Mouse (Mus musculus): Measurements from ENCODE around the gene Manbal. TPM values are rescaled to one million over a fixed set of nuclear protein-coding genes. Genes with fewer than 3 reads are reported as not detected.

Manbal gene
- polyA plus RNA-seq, 1 experiment from 2014 or later: 36.3 TPM

DNA sequence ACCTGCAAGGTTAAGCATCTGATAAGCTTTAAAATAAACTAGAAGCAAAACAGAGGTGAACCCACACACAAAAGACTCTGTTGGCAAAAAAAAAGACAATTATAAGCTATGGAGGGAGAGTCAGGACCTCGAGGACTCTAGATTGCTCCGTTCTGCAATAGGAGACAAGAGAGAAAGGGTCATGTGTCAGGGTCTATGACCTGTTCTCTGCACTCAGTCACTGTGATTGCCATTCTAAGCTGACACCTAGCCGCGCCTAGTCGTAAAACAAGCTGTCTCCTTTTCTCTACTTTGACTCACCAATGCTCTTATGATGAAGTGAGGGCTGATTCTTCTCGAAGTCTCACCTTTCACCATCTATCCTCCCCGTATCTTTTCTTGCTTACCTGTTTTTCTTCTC is 45.1 kb downstream of the Manbal start:
- H3K27me3 ChIP-seq (ENCODE audit: control insufficient read depth, insufficient read depth, low read length): no peaks in the 10 kb centered on the region
- H3K9me3 ChIP-seq (ENCODE audit: control insufficient read depth, low read length): no peaks in the 10 kb centered on the region
- no peak overlapping the region for H3K4me2 ChIP-seq (ENCODE audit: low read length)
- no peak for ATAC-seq (ENCODE audit: insufficient number of reproducible peaks, insufficient read depth, low FRiP score, low read depth)
- H3K4me1 ChIP-seq (ENCODE audit: control insufficient read depth in 2 of 2, insufficient read depth in 2 of 2, low read length in 2 of 2): peaks cover 4% of the 10 kb centered on the region in 2 experiments; a peak in 2 of 4 replicates
- H3K36me3 ChIP-seq (ENCODE audit: control insufficient read depth, insufficient read depth, low read length): no peaks in the 10 kb centered on the region
- no peak overlapping the region for H3K4me3 ChIP-seq (ENCODE audit: control insufficient read depth in 1 of 2, insufficient read depth in 1 of 2, low read depth in 1 of 2, low read length in 2 of 2)
- no peak overlapping the region for H3K27ac ChIP-seq (replicated peaks in 1 of 2; ENCODE audit: control insufficient read depth in 1 of 2, insufficient read depth in 1 of 2, low read depth in 2 of 2, low read length in 2 of 2)
- WGBS: 81% methylated on average over 7 of the region's 7 CpGs
- no peak overlapping the region for H3K9ac ChIP-seq (ENCODE audit: low read length)

DNA sequence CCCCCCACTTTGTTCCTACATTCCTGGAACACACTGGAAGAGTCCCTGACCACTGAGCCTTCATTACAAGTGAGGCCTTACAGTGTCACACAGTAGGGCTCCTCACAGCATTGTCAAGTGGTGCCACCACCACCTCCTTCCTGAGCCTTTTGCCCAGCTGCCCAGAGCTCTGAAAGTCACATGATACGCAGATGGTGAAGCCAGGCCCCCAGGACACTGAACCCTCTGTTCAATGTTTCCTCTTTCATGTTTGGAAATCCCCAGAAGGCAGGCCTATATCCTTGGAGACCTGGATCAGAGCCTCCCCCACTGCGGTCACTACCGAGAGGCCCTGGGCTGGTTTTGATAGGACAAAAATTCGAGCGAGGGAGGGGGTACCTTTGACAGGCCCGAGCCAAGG is 49.8 kb downstream of the Manbal start:
- WGBS: 69% methylated on average over 6 of the region's 6 CpGs
- Histone ChIP-seq H3K4me1 (ENCODE audit: control insufficient read depth in 2 of 2, insufficient read depth in 2 of 2, low read length in 2 of 2) (peaks cover 6 to 9% of the 10 kb centered on the region in 2 experiments), H3K9me3 (ENCODE audit: control insufficient read depth, low read length) (no peaks in the 10 kb centered on the region), H3K36me3 (ENCODE audit: control insufficient read depth, insufficient read depth, low read length) (no peaks in the 10 kb centered on the region), H3K27me3 (ENCODE audit: control insufficient read depth, insufficient read depth, low read length) (no peaks in the 10 kb centered on the region), H3K9ac (ENCODE audit: low read length) (no peak overlapping the region), H3K4me2 (ENCODE audit: low read length) (no peak overlapping the region), H3K27ac (replicated peaks in 1 of 2; ENCODE audit: control insufficient read depth in 1 of 2, insufficient read depth in 1 of 2, low read depth in 2 of 2, low read length in 2 of 2) (no peak overlapping the region), H3K4me3 (ENCODE audit: control insufficient read depth in 1 of 2, insufficient read depth in 1 of 2, low read depth in 1 of 2, low read length in 2 of 2) (no peak overlapping the region)
- no peak for ATAC-seq (ENCODE audit: insufficient number of reproducible peaks, insufficient read depth, low FRiP score, low read depth)

DNA sequence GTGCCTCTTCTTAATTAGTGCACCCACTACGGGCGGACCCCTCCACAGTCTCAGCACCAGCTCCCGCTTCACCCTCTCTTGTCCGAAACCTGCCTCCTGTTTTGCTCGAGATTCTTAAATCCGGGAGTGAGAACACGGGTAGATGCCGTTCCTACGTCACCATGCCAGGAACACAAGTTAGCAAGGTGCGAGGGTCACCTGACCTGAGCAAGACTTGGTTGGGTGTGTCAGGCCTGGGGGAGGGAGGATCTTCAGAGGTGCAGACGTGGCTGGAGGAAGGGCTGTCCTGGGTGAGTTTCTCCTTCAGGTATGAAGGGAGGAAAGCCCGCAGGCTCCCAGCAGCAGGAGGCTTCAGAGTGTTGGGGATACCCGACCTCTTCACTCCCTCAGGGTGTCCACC is 50.8 kb downstream of the Manbal start, which contains the start of gene Src:
TSS of gene Src (plus strand) at position 239 of the 400 bp plus-strand sequence.
- no peak within 1 kb of the TSS for H3K9ac ChIP-seq (ENCODE audit: low read length)
- no peak within 1 kb of the TSS for H3K4me3 ChIP-seq (ENCODE audit: control insufficient read depth in 1 of 2, insufficient read depth in 1 of 2, low read depth in 1 of 2, low read length in 2 of 2)
- H3K27ac ChIP-seq (replicated peaks in 1 of 2; ENCODE audit: control insufficient read depth in 1 of 2, insufficient read depth in 1 of 2, low read depth in 2 of 2, low read length in 2 of 2): no peak within 1 kb of the TSS
- no peaks in the 10 kb centered on the region for H3K9me3 ChIP-seq (ENCODE audit: control insufficient read depth, low read length)
- H3K4me1 ChIP-seq (ENCODE audit: control insufficient read depth in 2 of 2, insufficient read depth in 2 of 2, low read length in 2 of 2): peaks cover 11 to 19% of the 10 kb centered on the region in 2 experiments
- no peaks in the 10 kb centered on the region for H3K36me3 ChIP-seq (ENCODE audit: control insufficient read depth, insufficient read depth, low read length)
- no peak for ATAC-seq (ENCODE audit: insufficient number of reproducible peaks, insufficient read depth, low FRiP score, low read depth)
- H3K27me3 ChIP-seq (ENCODE audit: control insufficient read depth, insufficient read depth, low read length): no peaks in the 10 kb centered on the region
- WGBS: 29% methylated on average over 13 of the region's 13 CpGs
- H3K4me2 ChIP-seq (ENCODE audit: low read length): peak within 1 kb of the TSS; percentile 13; the same call in 1 of the 2 replicates

DNA sequence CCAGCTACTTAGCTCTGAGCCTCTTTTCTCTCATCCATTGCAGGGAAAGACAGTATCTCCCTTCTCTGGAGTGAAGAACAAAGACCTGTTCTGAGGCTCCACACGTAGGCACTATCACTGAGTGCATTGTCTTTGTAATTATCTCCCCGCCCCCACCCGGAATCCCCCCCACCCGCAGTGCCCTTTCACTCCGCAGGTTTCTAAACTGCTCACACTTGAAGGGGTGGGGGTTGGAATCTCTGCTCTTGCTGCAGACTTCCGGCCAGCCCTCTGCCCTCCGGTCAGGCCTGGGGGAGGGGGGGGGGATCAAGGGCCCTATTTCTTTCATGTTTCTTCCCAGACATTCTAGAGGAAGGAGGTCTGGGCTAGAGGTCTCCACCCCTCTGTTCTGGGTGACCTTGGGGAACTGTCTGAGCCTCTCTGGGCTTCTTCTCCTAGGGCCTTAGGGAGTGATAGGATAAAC is 51.2 kb downstream of the Manbal start:
- H3K27me3 ChIP-seq (ENCODE audit: control insufficient read depth, insufficient read depth, low read length): no peaks in the 10 kb centered on the region
- no peak for ATAC-seq (ENCODE audit: insufficient number of reproducible peaks, insufficient read depth, low FRiP score, low read depth)
- H3K4me2 ChIP-seq (ENCODE audit: low read length): peak overlapping the region; percentile 13; the same call in 1 of the 2 replicates
- no peak overlapping the region for H3K9ac ChIP-seq (ENCODE audit: low read length)
- no peaks in the 10 kb centered on the region for H3K36me3 ChIP-seq (ENCODE audit: control insufficient read depth, insufficient read depth, low read length)
- no peaks in the 10 kb centered on the region for H3K9me3 ChIP-seq (ENCODE audit: control insufficient read depth, low read length)
- H3K4me1 ChIP-seq (ENCODE audit: control insufficient read depth in 2 of 2, insufficient read depth in 2 of 2, low read length in 2 of 2): peaks cover 15 to 23% of the 10 kb centered on the region in 2 experiments
- no peak overlapping the region for H3K27ac ChIP-seq (replicated peaks in 1 of 2; ENCODE audit: control insufficient read depth in 1 of 2, insufficient read depth in 1 of 2, low read depth in 2 of 2, low read length in 2 of 2)
- WGBS: 8% methylated on average over 7 of the region's 7 CpGs
- H3K4me3 ChIP-seq (ENCODE audit: control insufficient read depth in 1 of 2, insufficient read depth in 1 of 2, low read depth in 1 of 2, low read length in 2 of 2): no peak overlapping the region

DNA sequence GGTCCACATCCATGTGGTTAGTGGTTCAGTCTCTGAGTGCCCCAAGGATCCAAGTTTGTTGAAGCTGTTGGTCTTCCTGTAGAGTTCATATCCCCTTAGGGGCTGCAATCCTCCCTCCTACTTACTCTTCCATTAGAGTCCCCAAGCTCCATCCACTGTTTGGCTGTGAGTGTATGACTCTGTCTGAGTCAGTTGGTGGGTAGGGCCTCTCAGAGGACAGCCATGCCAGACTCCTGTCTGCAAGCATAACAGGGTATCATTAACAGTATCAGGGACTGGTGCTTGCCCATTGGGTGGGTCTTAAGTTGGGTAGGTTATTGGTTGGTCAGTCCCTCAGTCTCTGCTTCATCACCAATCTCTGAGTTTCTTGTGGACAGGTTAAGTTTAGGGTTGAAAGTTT is 52.1 kb downstream of the Manbal start:
- Histone ChIP-seq H3K27ac (replicated peaks in 1 of 2; ENCODE audit: control insufficient read depth in 1 of 2, insufficient read depth in 1 of 2, low read depth in 2 of 2, low read length in 2 of 2) (no peak overlapping the region), H3K4me2 (ENCODE audit: low read length) (no peak overlapping the region), H3K36me3 (ENCODE audit: control insufficient read depth, insufficient read depth, low read length) (no peaks in the 10 kb centered on the region), H3K4me3 (ENCODE audit: control insufficient read depth in 1 of 2, insufficient read depth in 1 of 2, low read depth in 1 of 2, low read length in 2 of 2) (no peak overlapping the region), H3K4me1 (ENCODE audit: control insufficient read depth in 2 of 2, insufficient read depth in 2 of 2, low read length in 2 of 2) (peaks cover 15 to 24% of the 10 kb centered on the region in 2 experiments), H3K9me3 (ENCODE audit: control insufficient read depth, low read length) (no peaks in the 10 kb centered on the region), H3K9ac (ENCODE audit: low read length) (no peak overlapping the region), H3K27me3 (ENCODE audit: control insufficient read depth, insufficient read depth, low read length) (no peaks in the 10 kb centered on the region)
- no peak for ATAC-seq (ENCODE audit: insufficient number of reproducible peaks, insufficient read depth, low FRiP score, low read depth)

DNA sequence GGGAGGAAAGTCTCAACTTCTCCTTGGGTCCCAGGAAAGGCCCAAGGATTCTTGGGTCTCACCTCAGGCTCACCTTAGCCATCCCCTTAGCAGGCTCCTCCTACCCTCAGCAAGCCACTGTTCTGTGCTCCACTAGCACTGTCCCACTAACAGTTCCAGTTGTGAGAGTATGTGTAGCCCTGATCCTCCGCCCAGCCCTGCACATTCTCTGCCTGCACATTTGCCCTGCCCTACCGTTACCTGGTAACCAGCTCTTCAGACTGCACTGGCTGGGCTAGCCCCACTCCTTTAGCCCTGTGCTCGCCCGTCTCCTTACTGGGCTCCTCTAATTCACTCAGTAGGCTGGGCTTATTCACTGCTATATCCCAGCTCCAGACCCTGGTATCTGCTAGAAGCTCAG is 53.0 kb downstream of the Manbal start:
- no peak for ATAC-seq (ENCODE audit: insufficient number of reproducible peaks, insufficient read depth, low FRiP score, low read depth)

DNA sequence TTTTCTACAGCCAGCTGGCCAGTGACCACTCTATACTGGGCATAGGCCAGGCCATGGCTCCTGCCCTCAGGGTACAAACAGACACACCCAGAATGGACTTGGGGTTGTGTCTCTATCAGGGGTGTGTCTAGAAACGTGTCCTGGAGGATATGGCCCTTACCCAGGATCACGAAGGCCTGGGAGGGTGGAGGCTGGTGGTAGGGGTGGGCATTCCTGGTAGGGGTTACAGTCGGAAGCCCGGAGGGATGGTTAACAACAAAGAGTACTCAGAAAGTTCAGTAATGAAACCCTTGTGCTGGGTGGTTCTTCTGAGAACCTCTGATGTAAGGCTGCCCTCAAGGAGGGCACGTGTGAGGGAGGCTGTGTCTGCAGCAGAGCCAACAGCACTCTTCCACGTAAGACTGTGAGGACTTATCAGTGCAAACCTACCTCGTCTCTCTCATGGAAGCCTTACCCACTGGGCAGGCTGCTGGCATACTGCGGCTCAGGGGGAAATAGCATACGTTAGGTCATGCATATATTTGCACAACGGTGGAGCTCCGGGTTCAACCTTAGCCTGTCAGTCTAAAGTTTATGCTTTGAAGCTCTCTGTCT is 54.8 kb downstream of the Manbal start:
- Histone ChIP-seq H3K4me2 (ENCODE audit: low read length) (no peak overlapping the region), H3K27ac (replicated peaks in 1 of 2; ENCODE audit: control insufficient read depth in 1 of 2, insufficient read depth in 1 of 2, low read depth in 2 of 2, low read length in 2 of 2) (no peak overlapping the region; a peak in 1 of 4 replicates), H3K9me3 (ENCODE audit: control insufficient read depth, low read length) (no peaks in the 10 kb centered on the region), H3K27me3 (ENCODE audit: control insufficient read depth, insufficient read depth, low read length) (no peaks in the 10 kb centered on the region), H3K4me1 (ENCODE audit: control insufficient read depth in 2 of 2, insufficient read depth in 2 of 2, low read length in 2 of 2) (peaks cover 15 to 39% of the 10 kb centered on the region in 2 experiments), H3K36me3 (ENCODE audit: control insufficient read depth, insufficient read depth, low read length) (no peaks in the 10 kb centered on the region), H3K9ac (ENCODE audit: low read length) (no peak overlapping the region), H3K4me3 (ENCODE audit: control insufficient read depth in 1 of 2, insufficient read depth in 1 of 2, low read depth in 1 of 2, low read length in 2 of 2) (no peak overlapping the region)
- no peak for ATAC-seq (ENCODE audit: insufficient number of reproducible peaks, insufficient read depth, low FRiP score, low read depth)
- 66% methylated on average over 11 of the region's 11 CpGs for WGBS

More for the DNA sequence above, 53.0 kb downstream of the Manbal start:
- Histone ChIP-seq H3K9me3 (ENCODE audit: control insufficient read depth, low read length) (no peaks in the 10 kb centered on the region), H3K4me1 (ENCODE audit: control insufficient read depth in 2 of 2, insufficient read depth in 2 of 2, low read length in 2 of 2) (peaks cover 15 to 31% of the 10 kb centered on the region in 2 experiments), H3K27ac (replicated peaks in 1 of 2; ENCODE audit: control insufficient read depth in 1 of 2, insufficient read depth in 1 of 2, low read depth in 2 of 2, low read length in 2 of 2) (no peak overlapping the region), H3K4me2 (ENCODE audit: low read length) (no peak overlapping the region), H3K27me3 (ENCODE audit: control insufficient read depth, insufficient read depth, low read length) (no peaks in the 10 kb centered on the region), H3K4me3 (ENCODE audit: control insufficient read depth in 1 of 2, insufficient read depth in 1 of 2, low read depth in 1 of 2, low read length in 2 of 2) (no peak overlapping the region), H3K9ac (ENCODE audit: low read length) (no peak overlapping the region), H3K36me3 (ENCODE audit: control insufficient read depth, insufficient read depth, low read length) (no peaks in the 10 kb centered on the region)
- WGBS: 90% methylated on average over 4 of the region's 4 CpGs
